Mouse (Mus musculus): ENCODE results near the gene Gfral. TPM values are rescaled to one million over a fixed set of nuclear protein-coding genes. Genes with fewer than 3 reads are reported as not detected.
A peak's percentile ranks its signal among the peaks of the same experiment; 100 is the strongest.

Gene Gfral
- not detected in 2 replicates for polyA plus RNA-seq (2015; fragmentation: Nextera tagmentation; extraction: Ambion mirVana)

DNA sequence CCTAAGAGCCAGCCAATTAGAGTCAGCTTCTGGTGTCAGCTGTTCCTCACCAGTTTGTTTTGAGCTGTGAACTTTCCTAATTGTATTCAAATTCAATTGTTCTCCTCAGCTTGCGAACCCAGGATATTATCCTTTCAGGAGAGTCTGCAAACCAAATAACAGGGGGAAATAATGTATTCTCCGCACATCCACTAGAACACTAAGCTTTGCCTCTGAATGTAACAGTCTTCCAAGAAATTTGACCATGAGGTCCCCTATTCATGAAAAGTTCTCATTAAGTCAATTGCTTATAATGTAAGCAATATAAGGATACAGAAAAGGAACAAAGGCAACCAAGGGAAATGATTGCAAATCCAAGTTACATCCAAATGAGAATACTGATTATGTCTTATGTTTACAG is at the start of gene Gfral:
Gene Gfral, minus strand, starts transcription at position 101 of the 400 bp plus-strand sequence.
- H3K4me3 ChIP-seq (ENCODE audit: low read depth, low read length), result no peak within 1 kb of the TSS
- H3K36me3 ChIP-seq (ENCODE audit: control insufficient read depth, insufficient read depth), result no peaks in the 10 kb centered on the region
- WGBS (ENCODE audit: insufficient replicate concordance), result 65% methylated on average over 2 of the region's 2 CpGs
- H3K9ac ChIP-seq (ENCODE audit: low read depth, low read length), result no peak within 1 kb of the TSS
- no peak for ATAC-seq (ENCODE audit: low read depth)
- H3K27me3 ChIP-seq (ENCODE audit: control insufficient read depth, insufficient read depth, low read depth, low read length), result no peaks in the 10 kb centered on the region
- H3K4me1 ChIP-seq (ENCODE audit: control insufficient read depth, low read depth, low read length), result no peaks in the 10 kb centered on the region
- H3K9me3 ChIP-seq (replicated peaks; ENCODE audit: control insufficient read depth, low read length), result no peaks in the 10 kb centered on the region
- H3K4me2 ChIP-seq (ENCODE audit: low read depth, low read length), result no peak within 1 kb of the TSS
- H3K27ac ChIP-seq (ENCODE audit: low read length), result no peak within 1 kb of the TSS

DNA sequence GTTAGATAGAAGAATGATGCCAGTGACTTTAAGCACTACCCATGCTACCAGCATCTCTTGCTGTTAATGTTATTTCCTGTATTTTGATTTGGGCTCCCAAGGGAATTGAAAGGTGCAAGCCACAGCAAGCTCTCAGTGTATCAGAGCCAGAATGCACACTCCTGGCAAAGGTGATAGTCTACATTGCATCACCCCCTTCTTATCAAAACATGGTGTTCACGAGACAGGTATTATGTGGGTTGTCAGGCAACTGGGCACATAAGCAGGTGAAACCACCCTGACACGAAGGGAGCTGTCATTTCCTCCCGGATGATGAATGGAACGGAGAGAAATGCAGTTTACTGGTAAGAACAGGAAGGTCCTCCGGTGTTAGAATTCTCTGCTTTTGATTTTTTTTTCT is 44.3 kb upstream of the Gfral start:
- Histone ChIP-seq H3K9me3 (replicated peaks; ENCODE audit: control insufficient read depth, low read length) (no peaks in the 10 kb centered on the region), H3K27ac (ENCODE audit: low read length) (no peak overlapping the region), H3K9ac (ENCODE audit: low read depth, low read length) (no peak overlapping the region), H3K4me3 (ENCODE audit: low read depth, low read length) (no peak overlapping the region), H3K4me1 (ENCODE audit: control insufficient read depth, low read depth, low read length) (no peaks in the 10 kb centered on the region), H3K27me3 (ENCODE audit: control insufficient read depth, insufficient read depth, low read depth, low read length) (no peaks in the 10 kb centered on the region), H3K36me3 (ENCODE audit: control insufficient read depth, insufficient read depth) (no peaks in the 10 kb centered on the region), H3K4me2 (ENCODE audit: low read depth, low read length) (no peak overlapping the region)
- 44% methylated on average over 5 of the region's 5 CpGs for WGBS (ENCODE audit: insufficient replicate concordance)
- no peak for ATAC-seq (ENCODE audit: low read depth)

DNA sequence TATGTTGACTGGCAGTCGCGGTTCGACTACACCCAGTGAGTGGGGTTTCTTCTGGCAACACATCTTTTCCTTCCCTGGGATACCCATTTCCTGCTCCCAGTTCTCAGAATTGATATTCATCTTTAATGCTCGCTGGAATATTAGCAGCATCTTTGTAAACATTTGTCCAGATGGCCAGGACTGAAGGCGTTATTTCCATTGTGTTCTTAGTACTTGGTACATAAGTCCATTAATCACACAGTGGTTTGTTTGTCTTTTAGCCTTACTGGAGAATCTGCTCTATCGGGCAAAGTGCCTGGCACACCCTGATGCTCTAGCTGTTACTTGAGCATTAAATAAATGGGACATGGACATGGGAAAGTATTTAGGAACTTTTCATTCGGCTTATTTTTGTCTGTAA is 39.1 kb upstream of the Gfral start:
- 68% methylated on average over 7 of the region's 7 CpGs for WGBS (ENCODE audit: insufficient replicate concordance)
- Histone ChIP-seq H3K4me3 (ENCODE audit: low read depth, low read length) (no peak overlapping the region), H3K9ac (ENCODE audit: low read depth, low read length) (no peak overlapping the region), H3K27ac (ENCODE audit: low read length) (no peak overlapping the region), H3K4me2 (ENCODE audit: low read depth, low read length) (no peak overlapping the region), H3K27me3 (ENCODE audit: control insufficient read depth, insufficient read depth, low read depth, low read length) (no peaks in the 10 kb centered on the region), H3K9me3 (replicated peaks; ENCODE audit: control insufficient read depth, low read length) (no peaks in the 10 kb centered on the region), H3K36me3 (ENCODE audit: control insufficient read depth, insufficient read depth) (no peaks in the 10 kb centered on the region), H3K4me1 (ENCODE audit: control insufficient read depth, low read depth, low read length) (no peaks in the 10 kb centered on the region)
- no peak for ATAC-seq (ENCODE audit: low read depth)

DNA sequence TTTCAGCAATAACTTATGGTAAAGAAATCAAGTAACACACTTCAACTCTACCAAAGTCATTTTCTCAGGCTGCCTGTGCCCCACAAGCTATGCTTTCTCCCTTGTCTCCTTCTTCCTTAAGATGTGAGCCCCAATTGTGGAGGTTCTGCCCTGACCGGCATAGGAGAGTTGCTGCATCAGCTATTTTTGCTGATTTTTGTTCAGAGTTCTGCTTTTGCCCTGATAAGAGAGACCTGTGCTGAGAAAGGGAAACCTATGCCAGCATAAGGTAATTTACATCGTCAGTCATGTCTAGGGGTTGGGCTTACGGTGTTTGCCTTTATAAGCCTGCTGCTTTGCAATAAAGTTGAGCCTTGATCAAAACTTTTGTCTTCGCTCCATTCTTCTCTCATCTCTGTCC is 38.7 kb upstream of the Gfral start:
- 69% methylated on average over 4 of the region's 4 CpGs for WGBS (ENCODE audit: insufficient replicate concordance)
- Histone ChIP-seq H3K4me1 (ENCODE audit: control insufficient read depth, low read depth, low read length) (no peaks in the 10 kb centered on the region), H3K36me3 (ENCODE audit: control insufficient read depth, insufficient read depth) (no peaks in the 10 kb centered on the region), H3K9ac (ENCODE audit: low read depth, low read length) (no peak overlapping the region), H3K4me2 (ENCODE audit: low read depth, low read length) (no peak overlapping the region), H3K9me3 (replicated peaks; ENCODE audit: control insufficient read depth, low read length) (no peaks in the 10 kb centered on the region), H3K4me3 (ENCODE audit: low read depth, low read length) (no peak overlapping the region), H3K27me3 (ENCODE audit: control insufficient read depth, insufficient read depth, low read depth, low read length) (no peaks in the 10 kb centered on the region), H3K27ac (ENCODE audit: low read length) (no peak overlapping the region)
- no peak for ATAC-seq (ENCODE audit: low read depth)

DNA sequence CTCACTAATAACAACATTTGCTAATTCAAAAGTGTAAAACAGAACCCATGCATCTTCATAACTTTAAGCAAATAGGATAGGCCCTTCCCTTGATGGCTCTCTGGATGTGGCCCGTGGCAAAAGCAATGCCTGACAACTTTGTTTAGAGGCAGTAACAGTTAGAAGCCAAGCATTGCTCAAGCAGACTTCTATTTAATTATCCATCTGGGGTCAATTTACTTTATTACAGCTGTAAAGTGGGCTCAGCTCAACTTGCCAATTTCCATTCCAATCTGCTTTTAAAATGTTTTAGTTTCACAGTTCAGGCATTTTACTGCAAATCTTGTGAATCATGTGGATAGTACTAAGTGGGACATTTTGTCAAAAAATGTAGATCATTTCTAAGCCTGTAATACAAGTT is 28.9 kb upstream of the Gfral start:
- no peaks in the 10 kb centered on the region for H3K27me3 ChIP-seq (ENCODE audit: control insufficient read depth, insufficient read depth, low read depth, low read length)
- H3K36me3 ChIP-seq (ENCODE audit: control insufficient read depth, insufficient read depth), result no peaks in the 10 kb centered on the region
- no peak overlapping the region for H3K9ac ChIP-seq (ENCODE audit: low read depth, low read length)
- no peaks in the 10 kb centered on the region for H3K9me3 ChIP-seq (replicated peaks; ENCODE audit: control insufficient read depth, low read length)
- H3K4me3 ChIP-seq (ENCODE audit: low read depth, low read length), result no peak overlapping the region
- H3K4me1 ChIP-seq (ENCODE audit: control insufficient read depth, low read depth, low read length), result peaks cover 6% of the 10 kb centered on the region
- 47% methylated on average over 1 of the region's 1 CpGs for WGBS (ENCODE audit: insufficient replicate concordance)
- ATAC-seq (ENCODE audit: low read depth), result no peak
- H3K4me2 ChIP-seq (ENCODE audit: low read depth, low read length), result no peak overlapping the region
- no peak overlapping the region for H3K27ac ChIP-seq (ENCODE audit: low read length)

DNA sequence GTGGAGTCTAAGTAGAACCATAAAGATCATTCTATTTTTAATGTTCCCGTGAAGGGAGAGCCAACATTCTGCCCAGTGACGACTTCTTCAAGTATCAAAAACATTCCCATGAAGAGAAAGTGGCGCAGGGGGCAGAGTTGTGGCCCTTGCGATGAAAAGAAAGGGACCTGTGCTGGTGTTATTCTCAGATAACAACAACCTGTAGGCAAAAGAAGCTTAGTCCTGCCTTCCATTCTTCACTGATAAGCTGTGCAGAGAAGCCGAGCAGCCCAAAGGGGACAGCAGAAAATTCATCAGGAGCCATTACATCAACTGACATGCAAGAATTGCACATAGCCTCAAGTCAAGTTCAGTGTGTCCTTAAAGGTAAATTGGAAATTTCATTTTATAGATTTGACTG is 24.5 kb upstream of the Gfral start:
- Histone ChIP-seq H3K9me3 (replicated peaks; ENCODE audit: control insufficient read depth, low read length) (no peaks in the 10 kb centered on the region), H3K4me2 (ENCODE audit: low read depth, low read length) (peak overlapping the region; percentile 91), H3K27me3 (ENCODE audit: control insufficient read depth, insufficient read depth, low read depth, low read length) (no peaks in the 10 kb centered on the region), H3K9ac (ENCODE audit: low read depth, low read length) (peak overlapping the region; percentile 41; the same call in 1 of the 2 replicates), H3K4me1 (ENCODE audit: control insufficient read depth, low read depth, low read length) (peaks cover 16% of the 10 kb centered on the region), H3K4me3 (ENCODE audit: low read depth, low read length) (no peak overlapping the region), H3K36me3 (ENCODE audit: control insufficient read depth, insufficient read depth) (no peaks in the 10 kb centered on the region), H3K27ac (ENCODE audit: low read length) (peak overlapping the region; percentile 74)
- WGBS (ENCODE audit: insufficient replicate concordance), result 27% methylated on average over 5 of the region's 5 CpGs
- ATAC-seq (ENCODE audit: low read depth), result peak; percentile 74

DNA sequence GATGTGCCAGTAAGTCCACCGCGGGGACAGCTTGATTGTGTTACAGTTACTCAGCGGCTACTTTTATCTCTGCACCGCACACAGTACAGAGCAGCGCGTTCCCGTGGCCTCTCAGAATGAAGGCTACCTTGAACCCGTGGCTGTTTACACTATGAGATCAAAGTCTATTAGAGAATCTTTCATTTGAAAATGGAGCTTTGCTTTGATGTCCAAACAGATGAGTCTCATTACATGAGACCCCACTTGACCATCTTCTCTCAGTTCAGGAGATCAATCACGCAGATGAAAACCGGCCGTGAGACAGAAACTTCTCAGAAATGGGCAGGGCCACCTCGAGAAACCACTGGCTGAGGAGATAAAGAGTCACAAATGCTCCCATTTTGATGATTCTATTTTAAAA is 23.8 kb upstream of the Gfral start:
- H3K9me3 ChIP-seq (replicated peaks; ENCODE audit: control insufficient read depth, low read length), result no peaks in the 10 kb centered on the region
- WGBS (ENCODE audit: insufficient replicate concordance), result 11% methylated on average over 12 of the region's 12 CpGs
- peak overlapping the region; percentile 91 for H3K4me2 ChIP-seq (ENCODE audit: low read depth, low read length)
- peak overlapping the region; percentile 74 for H3K27ac ChIP-seq (ENCODE audit: low read length)
- H3K27me3 ChIP-seq (ENCODE audit: control insufficient read depth, insufficient read depth, low read depth, low read length), result no peaks in the 10 kb centered on the region
- peak; percentile 87 for ATAC-seq (ENCODE audit: low read depth)
- H3K4me3 ChIP-seq (ENCODE audit: low read depth, low read length), result peak overlapping the region; percentile 52
- H3K36me3 ChIP-seq (ENCODE audit: control insufficient read depth, insufficient read depth), result no peaks in the 10 kb centered on the region
- H3K9ac ChIP-seq (ENCODE audit: low read depth, low read length), result peak overlapping the region; percentile 18; the same call in 1 of the 2 replicates
- peaks cover 16% of the 10 kb centered on the region for H3K4me1 ChIP-seq (ENCODE audit: control insufficient read depth, low read depth, low read length)

DNA sequence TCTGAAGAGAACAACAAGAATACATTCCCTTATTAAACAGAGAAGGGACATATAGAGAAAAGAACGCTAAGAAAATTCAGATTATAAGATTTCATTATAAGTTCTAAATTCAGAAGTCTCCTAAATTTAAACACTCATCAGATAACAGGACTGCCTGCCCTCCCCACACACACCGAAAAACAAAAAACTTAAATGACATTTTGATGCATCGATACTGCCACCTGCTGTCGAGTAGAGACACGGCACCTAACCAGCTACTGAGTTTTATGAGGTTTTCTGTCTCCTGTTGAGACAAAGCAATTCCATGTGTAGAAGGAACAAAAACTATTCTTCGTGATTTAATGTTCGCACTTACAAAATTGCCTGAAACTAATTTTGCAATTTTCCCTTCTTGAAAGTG is 23.2 kb upstream of the Gfral start:
- Histone ChIP-seq H3K4me2 (ENCODE audit: low read depth, low read length) (peak overlapping the region; percentile 91), H3K27ac (ENCODE audit: low read length) (no peak overlapping the region; the same call in 1 of the 2 replicates), H3K9ac (ENCODE audit: low read depth, low read length) (peak overlapping the region; percentile 52), H3K27me3 (ENCODE audit: control insufficient read depth, insufficient read depth, low read depth, low read length) (no peaks in the 10 kb centered on the region), H3K4me1 (ENCODE audit: control insufficient read depth, low read depth, low read length) (peaks cover 16% of the 10 kb centered on the region), H3K4me3 (ENCODE audit: low read depth, low read length) (peak overlapping the region; percentile 53), H3K9me3 (replicated peaks; ENCODE audit: control insufficient read depth, low read length) (no peaks in the 10 kb centered on the region), H3K36me3 (ENCODE audit: control insufficient read depth, insufficient read depth) (no peaks in the 10 kb centered on the region)
- WGBS (ENCODE audit: insufficient replicate concordance), result under 1% methylated on average over 7 of the region's 7 CpGs
- peak; percentile 72 for ATAC-seq (ENCODE audit: low read depth)

DNA sequence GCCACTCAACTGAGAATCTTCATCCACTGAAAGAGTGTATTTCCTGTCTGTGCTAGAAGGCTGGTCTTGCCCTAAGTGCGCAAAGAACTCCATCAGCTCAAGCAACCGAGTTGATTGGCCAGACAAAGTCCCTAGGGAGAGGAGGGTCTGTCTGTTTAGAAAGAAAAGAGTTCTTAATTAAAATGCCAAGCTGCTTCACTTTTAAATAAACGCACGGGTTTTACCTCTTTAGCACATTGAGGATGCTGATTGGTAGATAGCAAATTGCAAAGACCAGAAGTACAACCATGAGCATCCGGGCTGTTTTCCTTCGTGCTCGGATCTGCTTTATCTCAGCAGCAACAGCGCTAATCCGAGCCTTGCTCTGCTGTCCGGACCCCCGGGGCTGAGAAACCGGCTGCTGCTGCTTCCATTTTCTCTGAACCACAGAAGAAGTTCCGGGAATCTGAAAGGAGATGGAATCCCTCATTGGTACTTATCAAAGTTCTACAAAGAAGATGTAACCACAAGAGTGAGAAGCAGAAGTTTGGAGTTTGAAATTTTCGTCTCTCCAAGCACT is 22.6 kb upstream of the Gfral start:
- Histone ChIP-seq H3K4me1 (ENCODE audit: control insufficient read depth, low read depth, low read length) (peaks cover 16% of the 10 kb centered on the region), H3K4me3 (ENCODE audit: low read depth, low read length) (peak overlapping the region; percentile 53), H3K4me2 (ENCODE audit: low read depth, low read length) (peak overlapping the region; percentile 91), H3K36me3 (ENCODE audit: control insufficient read depth, insufficient read depth) (no peaks in the 10 kb centered on the region), H3K9ac (ENCODE audit: low read depth, low read length) (peak overlapping the region; percentile 52), H3K27ac (ENCODE audit: low read length) (peak overlapping the region; percentile 85), H3K9me3 (replicated peaks; ENCODE audit: control insufficient read depth, low read length) (no peaks in the 10 kb centered on the region), H3K27me3 (ENCODE audit: control insufficient read depth, insufficient read depth, low read depth, low read length) (no peaks in the 10 kb centered on the region)
- peak; percentile 52 for ATAC-seq (ENCODE audit: low read depth)
- WGBS (ENCODE audit: insufficient replicate concordance), result 4% methylated on average over 14 of the region's 14 CpGs

Measured in liver, embryonic 16.5 days (tissue).